Mouse (Mus musculus): ENCODE measurements around the gene Gm973. TPM values are rescaled to one million over a fixed set of nuclear protein-coding genes. Genes with fewer than 3 reads are reported as not detected.
"Not testable (repeated sequence)": the region's sequence is repeated elsewhere in the genome, so short reads cannot be mapped to it uniquely, and the experiment has no call there.

Gm973 gene
- polyA plus RNA-seq, 1 experiment from 2014 or later = 1.5 TPM

- H3K4me2 ChIP-seq (replicated peaks; ENCODE audit: low read depth, low read length); H3K9me3 ChIP-seq (ENCODE audit: low read length); H3K27me3 ChIP-seq (ENCODE audit: insufficient read depth, low read length); H3K27ac ChIP-seq (ENCODE audit: low read length); H3K4me1 ChIP-seq (ENCODE audit: insufficient read depth, low read length); H3K9ac ChIP-seq (replicated peaks; ENCODE audit: low read length); H3K36me3 ChIP-seq (ENCODE audit: insufficient read depth, low read length); ATAC-seq (ENCODE audit: low FRiP score, low TSS enrichment); H3K4me3 ChIP-seq (ENCODE audit: low read length): not testable (repeated sequence)
- 83% methylated on average over 6 of the region's 6 CpGs for WGBS
These were observed 114.3 kb downstream of the Gm973 start for GRCm38 (mm10) chr1:59630356-59630755.

- H3K36me3 ChIP-seq (ENCODE audit: insufficient read depth, low read length) = no peaks in the 10 kb centered on the region
- H3K27ac ChIP-seq (ENCODE audit: low read length) = no peak overlapping the region
- H3K9me3 ChIP-seq (ENCODE audit: low read length) = no peaks in the 10 kb centered on the region
- WGBS = 81% methylated on average over 5 of the region's 5 CpGs
- H3K9ac ChIP-seq (replicated peaks; ENCODE audit: low read length) = no peak overlapping the region
- no peak overlapping the region for H3K4me3 ChIP-seq (ENCODE audit: low read length)
- no peak for ATAC-seq (ENCODE audit: low FRiP score, low TSS enrichment)
- H3K4me1 ChIP-seq (ENCODE audit: insufficient read depth, low read length) = peaks cover 3% of the 10 kb centered on the region; the same call in 1 of the 2 replicates
- no peak overlapping the region for H3K4me2 ChIP-seq (replicated peaks; ENCODE audit: low read depth, low read length)
- H3K27me3 ChIP-seq (ENCODE audit: insufficient read depth, low read length) = no peaks in the 10 kb centered on the region
These were observed 116.1 kb downstream of the Gm973 start for GRCm38 (mm10) chr1:59631986-59632659.

DNA sequence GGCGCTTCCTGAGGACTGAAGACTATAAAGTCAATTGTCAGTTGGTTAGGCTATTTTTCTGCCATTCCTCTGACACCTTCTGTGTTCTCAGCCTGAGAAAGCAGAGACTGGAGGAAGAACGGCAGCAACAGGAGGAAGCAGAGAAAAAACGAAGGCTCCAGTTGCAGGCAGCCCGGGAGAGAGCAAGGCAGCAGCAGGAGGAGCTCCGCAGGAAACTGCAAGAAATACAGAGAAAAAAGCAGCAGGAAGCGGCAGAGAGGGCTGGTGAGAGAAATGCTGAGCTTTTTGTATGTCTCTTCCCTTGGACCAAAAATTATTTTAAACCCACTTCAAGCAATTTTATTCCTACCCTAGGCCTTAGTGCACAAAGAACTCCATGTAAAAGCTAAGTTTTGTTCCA lies 117.0 kb downstream of the Gm973 start:
- H3K27me3 ChIP-seq (ENCODE audit: insufficient read depth, low read length) = no peaks in the 10 kb centered on the region
- WGBS = 16% methylated on average over 6 of the region's 6 CpGs
- H3K36me3 ChIP-seq (ENCODE audit: insufficient read depth, low read length) = no peaks in the 10 kb centered on the region
- H3K27ac ChIP-seq (ENCODE audit: low read length) = no peak overlapping the region
- no peak overlapping the region for H3K4me3 ChIP-seq (ENCODE audit: low read length)
- peak overlapping the region; percentile 7; the same call in 1 of the 2 replicates for H3K4me2 ChIP-seq (replicated peaks; ENCODE audit: low read depth, low read length)
- ATAC-seq (ENCODE audit: low FRiP score, low TSS enrichment) = no peak
- H3K9ac ChIP-seq (replicated peaks; ENCODE audit: low read length) = 0 out of 2 replicates have a peak overlapping the region, but pooled peaks have one; percentile 15
- H3K9me3 ChIP-seq (ENCODE audit: low read length) = no peaks in the 10 kb centered on the region
- H3K4me1 ChIP-seq (ENCODE audit: insufficient read depth, low read length) = peaks cover 3% of the 10 kb centered on the region; the same call in 1 of the 2 replicates

GRCm38 (mm10) chr1:59636349-59636748 lies 120.3 kb downstream of the Gm973 start:
- WGBS = 89% methylated on average over 1 of the region's 1 CpGs
- ATAC-seq (ENCODE audit: low FRiP score, low TSS enrichment) = no peak

GRCm38 (mm10) chr1:59638371-59638770 lies 122.3 kb downstream of the Gm973 start:
- H3K27ac ChIP-seq (ENCODE audit: low read length) = no peak overlapping the region
- H3K36me3 ChIP-seq (ENCODE audit: insufficient read depth, low read length) = peaks cover 8% of the 10 kb centered on the region
- H3K27me3 ChIP-seq (ENCODE audit: insufficient read depth, low read length) = no peaks in the 10 kb centered on the region
- ATAC-seq (ENCODE audit: low FRiP score, low TSS enrichment) = no peak
- H3K4me1 ChIP-seq (ENCODE audit: insufficient read depth, low read length) = no peaks in the 10 kb centered on the region
- no peak overlapping the region for H3K4me3 ChIP-seq (ENCODE audit: low read length)
- no peak overlapping the region for H3K4me2 ChIP-seq (replicated peaks; ENCODE audit: low read depth, low read length)
- no peak overlapping the region for H3K9ac ChIP-seq (replicated peaks; ENCODE audit: low read length)
- 87% methylated on average over 3 of the region's 3 CpGs for WGBS
- no peaks in the 10 kb centered on the region for H3K9me3 ChIP-seq (ENCODE audit: low read length)

More at GRCm38 (mm10) chr1:59636349-59636748, 120.3 kb downstream of the Gm973 start:
- H3K9ac ChIP-seq (replicated peaks; ENCODE audit: low read length) = no peak overlapping the region
- no peak overlapping the region for H3K4me2 ChIP-seq (replicated peaks; ENCODE audit: low read depth, low read length)
- no peak overlapping the region for H3K27ac ChIP-seq (ENCODE audit: low read length)
- H3K4me3 ChIP-seq (ENCODE audit: low read length) = no peak overlapping the region
- H3K4me1 ChIP-seq (ENCODE audit: insufficient read depth, low read length) = peaks cover 3% of the 10 kb centered on the region; the same call in 1 of the 2 replicates
- no peaks in the 10 kb centered on the region for H3K36me3 ChIP-seq (ENCODE audit: insufficient read depth, low read length)
- no peaks in the 10 kb centered on the region for H3K27me3 ChIP-seq (ENCODE audit: insufficient read depth, low read length)
- H3K9me3 ChIP-seq (ENCODE audit: low read length) = no peaks in the 10 kb centered on the region

DNA sequence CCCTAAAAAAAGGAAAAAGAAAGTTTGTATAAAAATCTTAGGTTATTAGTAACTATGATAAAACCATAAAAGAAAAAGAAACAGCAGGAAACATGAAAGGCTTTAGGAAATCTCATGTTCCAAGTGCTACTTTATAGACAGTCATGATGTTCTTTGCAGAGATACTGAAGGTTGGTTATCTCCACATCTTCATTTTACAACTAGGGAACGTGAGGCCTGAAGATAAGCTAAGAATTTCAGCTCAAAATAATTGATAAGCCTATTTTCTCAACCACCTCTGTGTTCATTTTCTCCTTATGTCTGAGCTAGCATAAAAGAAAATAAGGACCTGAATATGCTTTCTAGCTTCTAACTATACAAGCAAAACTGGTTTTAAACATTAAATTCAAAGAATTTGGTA lies 126.4 kb downstream of the Gm973 start:
- no peak overlapping the region for H3K27ac ChIP-seq (ENCODE audit: low read length)
- no peak overlapping the region for H3K4me3 ChIP-seq (ENCODE audit: low read length)
- peaks cover 21% of the 10 kb centered on the region for H3K36me3 ChIP-seq (ENCODE audit: insufficient read depth, low read length)
- H3K4me2 ChIP-seq (replicated peaks; ENCODE audit: low read depth, low read length) = no peak overlapping the region
- H3K9me3 ChIP-seq (ENCODE audit: low read length) = no peaks in the 10 kb centered on the region
- no peak for ATAC-seq (ENCODE audit: low FRiP score, low TSS enrichment)
- H3K4me1 ChIP-seq (ENCODE audit: insufficient read depth, low read length) = no peaks in the 10 kb centered on the region
- WGBS = 87% methylated on average over 1 of the region's 1 CpGs
- no peaks in the 10 kb centered on the region for H3K27me3 ChIP-seq (ENCODE audit: insufficient read depth, low read length)
- H3K9ac ChIP-seq (replicated peaks; ENCODE audit: low read length) = no peak overlapping the region

GRCm38 (mm10) chr1:59646502-59646901 lies 130.4 kb downstream of the Gm973 start:
- not testable (repeated sequence) for H3K4me3 ChIP-seq (ENCODE audit: low read length); H3K9me3 ChIP-seq (ENCODE audit: low read length); H3K9ac ChIP-seq (replicated peaks; ENCODE audit: low read length); H3K4me1 ChIP-seq (ENCODE audit: insufficient read depth, low read length); ATAC-seq (ENCODE audit: low FRiP score, low TSS enrichment); H3K27me3 ChIP-seq (ENCODE audit: insufficient read depth, low read length); H3K27ac ChIP-seq (ENCODE audit: low read length); H3K4me2 ChIP-seq (replicated peaks; ENCODE audit: low read depth, low read length)
- H3K36me3 ChIP-seq (ENCODE audit: insufficient read depth, low read length) = peaks cover 34% of the 10 kb centered on the region
- WGBS = 85% methylated on average over 2 of the region's 2 CpGs

DNA sequence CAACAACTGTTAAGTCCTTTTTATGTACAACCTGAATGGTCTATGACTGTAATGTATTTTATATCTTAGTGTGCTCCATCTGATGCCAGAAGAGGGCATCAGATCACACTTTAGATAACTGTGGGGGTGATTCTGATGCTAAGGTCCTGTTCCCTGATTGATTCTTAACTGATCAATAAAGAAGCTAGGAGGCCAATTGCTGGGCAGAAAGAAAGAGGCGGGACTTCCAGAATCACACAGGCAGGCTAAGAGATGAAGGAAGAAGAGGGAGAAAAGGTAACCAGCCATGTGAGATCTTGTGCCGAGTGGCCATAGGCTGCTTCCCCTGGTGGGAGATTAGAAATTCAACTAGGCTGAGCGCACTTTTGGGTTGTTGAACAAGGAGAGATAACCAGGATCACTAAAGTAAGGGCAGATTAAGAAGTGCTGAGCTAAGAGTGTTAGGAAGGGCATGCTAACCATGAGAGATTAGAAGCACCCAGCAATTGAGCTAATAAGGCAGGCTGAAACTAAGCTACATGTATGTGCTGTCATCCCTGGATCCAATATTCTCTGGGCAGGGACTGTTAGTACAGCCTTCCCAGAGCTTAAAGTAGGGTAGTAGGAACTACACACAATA lies 135.2 kb downstream of the Gm973 start:
- 96% methylated on average over 3 of the region's 3 CpGs for WGBS
- no peak for ATAC-seq (ENCODE audit: low FRiP score, low TSS enrichment)
- no peaks in the 10 kb centered on the region for H3K4me1 ChIP-seq (ENCODE audit: insufficient read depth, low read length)
- no peak overlapping the region for H3K4me3 ChIP-seq (ENCODE audit: low read length)
- no peak overlapping the region for H3K4me2 ChIP-seq (replicated peaks; ENCODE audit: low read depth, low read length)
- no peaks in the 10 kb centered on the region for H3K9me3 ChIP-seq (ENCODE audit: low read length)
- H3K9ac ChIP-seq (replicated peaks; ENCODE audit: low read length) = no peak overlapping the region
- no peaks in the 10 kb centered on the region for H3K27me3 ChIP-seq (ENCODE audit: insufficient read depth, low read length)
- peaks cover 27% of the 10 kb centered on the region for H3K36me3 ChIP-seq (ENCODE audit: insufficient read depth, low read length)
- no peak overlapping the region for H3K27ac ChIP-seq (ENCODE audit: low read length)

DNA sequence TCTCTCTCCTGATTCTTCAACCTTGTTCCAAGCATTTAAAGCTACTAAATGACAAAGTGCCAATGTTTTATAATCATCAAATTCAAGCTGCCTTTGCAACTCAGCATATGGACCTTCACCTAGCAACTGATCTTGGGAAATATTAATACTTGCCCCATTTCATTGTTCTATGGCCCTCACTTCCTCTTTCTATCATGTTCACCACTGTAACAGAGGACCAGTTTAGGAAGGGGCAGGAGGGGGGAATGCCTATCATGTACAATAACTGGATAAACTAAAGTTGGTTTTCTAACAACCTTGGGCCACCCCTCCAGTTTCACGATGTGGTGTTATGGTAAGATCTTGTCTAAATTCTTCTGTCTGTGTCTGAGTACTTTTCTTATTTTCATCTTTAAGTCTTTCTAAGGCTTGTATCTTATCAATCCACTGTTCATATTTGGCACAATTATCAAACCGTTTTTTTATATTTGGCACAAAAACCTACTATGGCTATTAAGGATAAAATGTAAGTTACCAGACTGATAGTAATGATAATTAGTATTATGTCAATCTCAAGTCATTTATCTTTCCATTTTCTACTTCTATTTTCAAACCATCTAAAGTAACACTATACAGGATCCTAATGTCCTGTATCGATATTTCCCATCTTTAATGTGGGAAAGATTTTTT lies 137.3 kb downstream of the Gm973 start:
- no peaks in the 10 kb centered on the region for H3K27me3 ChIP-seq (ENCODE audit: insufficient read depth, low read length)
- no peak overlapping the region for H3K9ac ChIP-seq (replicated peaks; ENCODE audit: low read length)
- H3K9me3 ChIP-seq (ENCODE audit: low read length) = no peaks in the 10 kb centered on the region
- no peak overlapping the region for H3K27ac ChIP-seq (ENCODE audit: low read length)
- H3K4me2 ChIP-seq (replicated peaks; ENCODE audit: low read depth, low read length) = no peak overlapping the region
- H3K36me3 ChIP-seq (ENCODE audit: insufficient read depth, low read length) = peaks cover 15% of the 10 kb centered on the region
- H3K4me1 ChIP-seq (ENCODE audit: insufficient read depth, low read length) = no peaks in the 10 kb centered on the region
- ATAC-seq (ENCODE audit: low FRiP score, low TSS enrichment) = no peak
- no peak overlapping the region for H3K4me3 ChIP-seq (ENCODE audit: low read length)
- WGBS = 94% methylated on average over 3 of the region's 3 CpGs
